Mouse (Mus musculus): ENCODE measurements at regions not wholly inside any gene's neighbourhood (a gene's known extent, or its start where the extent isn't known, plus 50 kb on each side); places are given as distances from the start of the nearest gene placed in this dataset.

GRCm38 (mm10) chr7:73199967-73200366 lies 175.3 kb upstream of the Rgma start:
- H3K4me1 ChIP-seq (ENCODE audit: control insufficient read depth, insufficient read depth, low read length) = no peaks in the 10 kb centered on the region
- no peak for DNase-seq (ENCODE audit: extremely low read depth, low read depth, low spot score)

GRCm38 (mm10) chr7:73201330-73201729 lies 174.0 kb upstream of the Rgma start:
- no peak overlapping the region for H3K4me3 ChIP-seq (ENCODE audit: insufficient read depth, low read depth, low read length)
- WGBS = 78% methylated on average over 6 of the region's 6 CpGs
- no peak for TF ChIP-seq CTCF (IDR thresholded peaks at IDR 0.05; ENCODE audit: low read depth, low read length)
- TF ChIP-seq POLR2A (IDR thresholded peaks at IDR 0.05; ENCODE audit: extremely low read depth, insufficient read depth, low read length) = no peak
- no peaks in the 10 kb centered on the region; the same call in 1 of the 2 replicates for H3K27me3 ChIP-seq (ENCODE audit: control insufficient read depth, insufficient read depth, low read length)
- H3K27ac ChIP-seq (replicated peaks; ENCODE audit: insufficient read depth, low read depth, low read length) = no peak overlapping the region
- H3K79me2 ChIP-seq (ENCODE audit: control insufficient read depth, insufficient read depth, low read length) = no peaks in the 10 kb centered on the region
- no peaks in the 10 kb centered on the region for H3K36me3 ChIP-seq (ENCODE audit: control insufficient read depth, insufficient read depth, low read length)
- no peak for DNase-seq (ENCODE audit: extremely low read depth, low read depth, low spot score)
- no peaks in the 10 kb centered on the region for H3K4me1 ChIP-seq (ENCODE audit: control insufficient read depth, insufficient read depth, low read length)
- no peak overlapping the region for H3K9ac ChIP-seq (ENCODE audit: low read depth, low read length)

More at GRCm38 (mm10) chr7:73199967-73200366, 175.3 kb upstream of the Rgma start:
- TF ChIP-seq CTCF (IDR thresholded peaks at IDR 0.05; ENCODE audit: low read depth, low read length) = no peak
- TF ChIP-seq POLR2A (IDR thresholded peaks at IDR 0.05; ENCODE audit: extremely low read depth, insufficient read depth, low read length) = no peak
- no peak overlapping the region for H3K27ac ChIP-seq (replicated peaks; ENCODE audit: insufficient read depth, low read depth, low read length)
- H3K4me3 ChIP-seq (ENCODE audit: insufficient read depth, low read depth, low read length) = no peak overlapping the region
- WGBS = 79% methylated on average over 6 of the region's 6 CpGs
- H3K36me3 ChIP-seq (ENCODE audit: control insufficient read depth, insufficient read depth, low read length) = no peaks in the 10 kb centered on the region
- no peaks in the 10 kb centered on the region for H3K79me2 ChIP-seq (ENCODE audit: control insufficient read depth, insufficient read depth, low read length)
- no peak overlapping the region for H3K9ac ChIP-seq (ENCODE audit: low read depth, low read length)
- no peaks in the 10 kb centered on the region; the same call in 1 of the 2 replicates for H3K27me3 ChIP-seq (ENCODE audit: control insufficient read depth, insufficient read depth, low read length)

DNA sequence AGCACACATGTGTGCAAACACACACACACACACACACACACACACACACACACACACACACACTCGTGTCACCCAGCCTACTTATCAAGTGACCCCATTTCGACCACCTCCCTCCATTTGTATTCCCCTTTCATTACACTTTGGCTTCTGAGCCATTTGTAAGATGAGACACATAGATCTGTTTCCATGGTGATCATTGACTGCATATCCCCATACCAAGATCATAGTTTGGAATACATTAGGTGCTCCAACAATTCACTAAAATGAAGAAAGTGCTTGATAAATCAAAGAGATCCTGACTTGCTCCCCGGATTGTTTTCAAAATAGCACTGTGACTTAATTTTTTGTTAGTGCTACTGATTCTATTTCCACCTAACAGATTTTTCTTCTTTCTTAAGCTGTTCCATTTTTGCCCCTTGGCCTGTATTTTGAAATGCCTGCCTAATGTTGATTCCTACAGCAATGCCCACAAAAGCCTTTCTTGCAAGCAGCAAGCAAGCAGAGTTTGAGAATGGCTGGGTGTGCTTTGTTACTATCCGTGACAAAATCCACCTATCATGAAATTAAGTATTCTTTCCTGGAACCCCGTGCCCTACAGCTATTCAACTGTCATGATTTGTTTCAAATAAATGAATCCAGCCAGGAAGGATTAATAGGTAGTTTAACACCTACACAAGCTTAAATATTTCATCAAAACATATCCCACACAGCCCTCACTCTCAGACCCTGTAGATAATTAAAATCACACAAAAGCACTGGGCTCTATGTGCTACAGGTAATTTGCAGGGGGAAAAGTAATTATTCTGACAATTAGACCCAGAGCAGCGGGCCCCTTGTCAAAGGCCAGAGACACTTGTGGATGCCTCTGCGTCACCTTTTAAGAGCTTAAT lies 168.1 kb upstream of the Rgma start:
- 68% methylated on average over 7 of the region's 7 CpGs for WGBS
- DNase-seq (ENCODE audit: extremely low read depth, low read depth, low spot score) = no peak
- Histone ChIP-seq H3K4me1 (ENCODE audit: control insufficient read depth, insufficient read depth, low read length) (no peaks in the 10 kb centered on the region), H3K36me3 (ENCODE audit: control insufficient read depth, insufficient read depth, low read length) (no peaks in the 10 kb centered on the region), H3K9ac (ENCODE audit: low read depth, low read length) (no peak overlapping the region), H3K27ac (replicated peaks; ENCODE audit: insufficient read depth, low read depth, low read length) (no peak overlapping the region), H3K27me3 (ENCODE audit: control insufficient read depth, insufficient read depth, low read length) (no peaks in the 10 kb centered on the region), H3K4me3 (ENCODE audit: insufficient read depth, low read depth, low read length) (no peak overlapping the region), H3K79me2 (ENCODE audit: control insufficient read depth, insufficient read depth, low read length) (no peaks in the 10 kb centered on the region)
- TF ChIP-seq CTCF (IDR thresholded peaks at IDR 0.05; ENCODE audit: low read depth, low read length) (no peak), POLR2A (IDR thresholded peaks at IDR 0.05; ENCODE audit: extremely low read depth, insufficient read depth, low read length) (no peak)

DNA sequence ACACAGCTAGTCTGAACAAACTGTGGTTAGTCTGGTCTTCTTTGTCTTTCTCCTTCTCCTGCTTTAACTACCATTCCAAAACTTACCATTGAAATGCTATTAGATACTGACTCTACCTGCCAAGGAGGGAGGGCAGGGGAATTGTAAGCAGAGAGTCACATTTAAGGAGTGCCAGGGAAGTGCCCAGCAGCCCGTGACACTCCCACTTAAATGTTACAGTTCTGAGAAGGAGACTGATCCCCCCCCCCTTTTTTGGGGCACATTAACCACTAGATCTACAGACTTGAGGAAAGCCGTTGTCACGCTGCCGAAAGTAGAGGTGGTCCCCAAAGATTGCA lies 166.9 kb upstream of the Rgma start:
- TF ChIP-seq CTCF (IDR thresholded peaks at IDR 0.05; ENCODE audit: low read depth, low read length) = no peak
- no peak for TF ChIP-seq POLR2A (IDR thresholded peaks at IDR 0.05; ENCODE audit: extremely low read depth, insufficient read depth, low read length)
- DNase-seq (ENCODE audit: extremely low read depth, low read depth, low spot score) = no peak
- Histone ChIP-seq H3K27me3 (ENCODE audit: control insufficient read depth, insufficient read depth, low read length) (no peaks in the 10 kb centered on the region), H3K36me3 (ENCODE audit: control insufficient read depth, insufficient read depth, low read length) (no peaks in the 10 kb centered on the region), H3K4me3 (ENCODE audit: insufficient read depth, low read depth, low read length) (no peak overlapping the region), H3K9ac (ENCODE audit: low read depth, low read length) (no peak overlapping the region), H3K79me2 (ENCODE audit: control insufficient read depth, insufficient read depth, low read length) (no peaks in the 10 kb centered on the region), H3K27ac (replicated peaks; ENCODE audit: insufficient read depth, low read depth, low read length) (no peak overlapping the region), H3K4me1 (ENCODE audit: control insufficient read depth, insufficient read depth, low read length) (no peaks in the 10 kb centered on the region)
- WGBS = 60% methylated on average over 4 of the region's 4 CpGs

DNA sequence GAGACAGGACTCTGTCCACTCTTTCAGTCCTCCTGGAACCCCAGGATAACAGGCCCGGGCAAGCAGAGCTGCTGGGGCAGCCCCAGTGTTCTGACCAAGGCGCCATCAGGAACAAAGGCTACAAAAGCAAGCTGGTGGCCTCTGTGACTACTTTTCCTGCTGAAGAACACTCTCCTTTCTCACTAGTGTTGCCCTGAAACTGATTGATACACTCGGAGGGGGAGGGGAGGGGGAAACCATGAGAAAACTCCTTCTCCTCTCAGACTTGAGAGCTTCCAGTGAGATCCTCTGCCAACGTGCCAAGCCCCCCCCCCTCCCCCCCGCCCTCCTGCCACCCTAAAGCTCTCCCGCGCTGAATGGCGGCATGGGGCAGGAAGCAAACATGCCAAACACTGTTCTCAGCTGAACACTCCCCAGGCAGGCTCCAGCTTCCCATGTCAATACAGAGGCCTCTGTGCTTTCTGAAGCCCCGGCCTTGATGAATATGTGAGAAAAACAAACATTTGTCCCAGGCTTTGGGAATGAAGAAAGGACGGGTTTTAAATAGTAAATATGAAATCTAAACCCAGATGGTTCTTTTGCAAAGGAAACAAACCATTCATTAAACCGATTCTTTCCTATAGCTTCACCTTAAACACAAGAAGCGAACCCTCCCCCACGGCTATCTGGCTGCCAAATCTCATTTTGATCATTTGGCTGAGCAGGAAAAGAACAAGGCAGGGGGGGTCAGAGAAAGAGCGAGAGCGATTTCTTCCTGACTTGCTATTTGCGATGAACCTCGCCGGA lies 166.3 kb upstream of the Rgma start:
- Histone ChIP-seq H3K27ac (replicated peaks; ENCODE audit: insufficient read depth, low read depth, low read length) (no peak overlapping the region), H3K4me3 (ENCODE audit: insufficient read depth, low read depth, low read length) (no peak overlapping the region), H3K4me1 (ENCODE audit: control insufficient read depth, insufficient read depth, low read length) (no peaks in the 10 kb centered on the region), H3K36me3 (ENCODE audit: control insufficient read depth, insufficient read depth, low read length) (no peaks in the 10 kb centered on the region), H3K9ac (ENCODE audit: low read depth, low read length) (no peak overlapping the region), H3K79me2 (ENCODE audit: control insufficient read depth, insufficient read depth, low read length) (no peaks in the 10 kb centered on the region), H3K27me3 (ENCODE audit: control insufficient read depth, insufficient read depth, low read length) (no peaks in the 10 kb centered on the region)
- no peak for DNase-seq (ENCODE audit: extremely low read depth, low read depth, low spot score)
- 24% methylated on average over 18 of the region's 18 CpGs for WGBS
- TF ChIP-seq CTCF (IDR thresholded peaks at IDR 0.05; ENCODE audit: low read depth, low read length) (no peak), POLR2A (IDR thresholded peaks at IDR 0.05; ENCODE audit: extremely low read depth, insufficient read depth, low read length) (no peak)
